In the genomic region with DNA sequence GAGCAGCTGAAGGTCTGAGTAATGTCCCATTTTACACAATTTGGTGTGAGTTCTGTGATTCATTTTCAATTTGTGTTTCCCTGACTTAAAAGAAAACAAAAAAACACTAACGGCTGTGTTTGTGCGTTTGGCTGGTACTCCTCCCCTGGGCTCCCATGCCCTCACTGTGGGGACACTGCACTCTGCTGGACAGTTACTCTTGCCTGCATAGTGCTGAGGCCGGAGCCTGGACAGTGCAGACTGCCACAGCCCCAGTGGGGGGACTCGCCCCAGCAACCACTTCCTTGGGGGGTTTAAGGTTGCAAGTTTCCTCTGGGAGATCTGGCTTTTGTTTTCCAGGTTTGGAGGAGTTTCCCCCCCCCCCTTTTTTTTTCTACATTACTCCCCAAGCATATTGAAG, we compare ENCODE assay signal across 16 mouse cellular contexts. TPM values are rescaled to one million over a fixed set of nuclear protein-coding genes. Genes with fewer than 3 reads are reported as not detected.
DNase-seq lines count a peak whose midpoint lies in the region; ATAC-seq and TF ChIP-seq lines count a peak whose summit lies in the region.
"Had no signal": no experiment of that assay in that cellular context is flagged by ENCODE, and none has a peak within 500 bp of the region (broad histone marks: within the 10 kb centered on the region; RNA-seq: fewer than 3 reads in every experiment).

No protein-coding gene starts in this region.

- intact Hi-C loops in left cerebral cortex, postnatal 10 days (cut with DNase I): no loop called here

- POLR2A ChIA-PET in Patski (lab: Charles Lee): no interaction called here

- H3K27ac ChIP-seq in layer of hippocampus, adult 2 months: no peak overlapping the region
- H3K27ac ChIP-seq in neural tube, embryonic 15.5 days (replicated peaks): no peak overlapping the region
- H3K27ac ChIP-seq: embryonic facial prominence, embryonic 15.5 days; midbrain, embryonic 12.5 days had no signal

- peak; percentile 57 for ATAC-seq in Patski
- ATAC-seq in neural tube, embryonic 15.5 days (ENCODE audit: low FRiP score): no peak
- ATAC-seq: forebrain, embryonic 14.5 days had no signal

- H3K9me3 ChIP-seq in neural tube, embryonic 15.5 days (replicated peaks): no peaks in the 10 kb centered on the region
- H3K9me3 ChIP-seq: embryonic facial prominence, embryonic 15.5 days; midbrain, embryonic 12.5 days had no signal

- peak; percentile 58 for TF ChIP-seq CTCF in layer of hippocampus, adult 2 months (conservative IDR thresholded peaks at IDR 0.05)
- TF ChIP-seq CTCF in C2C12 (IDR thresholded peaks at IDR 0.05; ENCODE audit: control insufficient read depth, insufficient read depth, insufficient read length) (peak; percentile 39), Patski (IDR thresholded peaks at IDR 0.05) (peak; percentile 43)

- peaks cover 25% of the 10 kb centered on the region for H3K36me3 ChIP-seq in C2C12 (ENCODE audit: control insufficient read depth, insufficient read depth)
- peaks cover 14% of the 10 kb centered on the region for H3K36me3 ChIP-seq in neural tube, embryonic 15.5 days

- no peaks in the 10 kb centered on the region for H3K27me3 ChIP-seq in C2C12 (ENCODE audit: control insufficient read depth, insufficient read depth, insufficient read length)
- H3K27me3 ChIP-seq in Patski: no peaks in the 10 kb centered on the region
- H3K27me3 ChIP-seq in neural tube, embryonic 15.5 days (replicated peaks): no peaks in the 10 kb centered on the region
- H3K27me3 ChIP-seq: embryonic facial prominence, embryonic 15.5 days; midbrain, embryonic 12.5 days had no signal

- H3K79me2 ChIP-seq in C2C12 (ENCODE audit: control insufficient read depth, insufficient read depth): no peaks in the 10 kb centered on the region

- H3K9ac ChIP-seq in neural tube, embryonic 15.5 days (replicated peaks): no peak overlapping the region
- H3K9ac ChIP-seq: embryonic facial prominence, embryonic 15.5 days; midbrain, embryonic 12.5 days had no signal

- H3K4me2 ChIP-seq in neural tube, embryonic 15.5 days: no peak overlapping the region
- H3K4me2 ChIP-seq: embryonic facial prominence, embryonic 15.5 days; heart, embryonic 11.5 days; midbrain, embryonic 12.5 days had no signal

- no peak overlapping the region for H3ac ChIP-seq in C2C12 (ENCODE audit: control insufficient read depth, insufficient read length, low read depth)

- H3K4me3 ChIP-seq in layer of hippocampus, adult 2 months: no peak overlapping the region
- no peak overlapping the region for H3K4me3 ChIP-seq in C2C12 (ENCODE audit: insufficient read depth, poor library complexity, severe bottlenecking)
- no peak overlapping the region for H3K4me3 ChIP-seq in neural tube, embryonic 15.5 days (replicated peaks)
- H3K4me3 ChIP-seq: embryonic facial prominence, embryonic 15.5 days; midbrain, embryonic 12.5 days had no signal

- 53% methylated on average over 4 of the region's 4 CpGs for WGBS in neural tube, embryonic 15.5 days

- peak; percentile 30 for DNase-seq in gastrocnemius, postnatal 10 days
- DNase-seq in gastrocnemius, postnatal 25 days: no peak
- no peak for DNase-seq in layer of hippocampus, adult 2 months (ENCODE audit: low spot score in 2 of 2)
- DNase-seq in layer of hippocampus, postnatal 10 days (ENCODE audit: low spot score in 2 of 2): no peak
- no peak for DNase-seq in Patski (ENCODE audit: low read depth, low spot score)
- no peak for DNase-seq in left cerebral cortex, postnatal 10 days (ENCODE audit: extremely low spot score in 1 of 2, low spot score in 2 of 2)
- DNase-seq: adrenal gland, adult 2 months; cerebellum, postnatal 25 days; thymus, postnatal 36 days had no signal

- H3K4me1 ChIP-seq in neural tube, embryonic 15.5 days: no peaks in the 10 kb centered on the region; the same call in 1 of the 2 replicates
- H3K4me1 ChIP-seq: embryonic facial prominence, embryonic 15.5 days; midbrain, embryonic 12.5 days had no signal

- no peaks in the 10 kb centered on the region for H3K79me3 ChIP-seq in C2C12 (ENCODE audit: low read depth)

- in situ Hi-C loops in Patski (cut with MboI; ENCODE audit: low pct_unique_long_range_greater_than_20kb): loop anchor here (5.0 kb wide), 3 partner anchors 42 to 342 kb away; no protein-coding TSS in a partner anchor

- CTCF ChIA-PET in Patski (lab: Charles Lee): interaction anchor here (1.3 kb wide), 1 partner anchor 116 kb away, joined by 5 read pairs; no protein-coding TSS in a partner anchor

TF ChIP-seq in C2C12, 6 proteins besides CTCF, POLR2A, EP300 and RAD21:
- TF ChIP-seq MAX (IDR thresholded peaks at IDR 0.05): no peak
- no peak for TF ChIP-seq USF1 (IDR thresholded peaks at IDR 0.05; ENCODE audit: low read depth)
- no peak for TF ChIP-seq CEBPB (IDR thresholded peaks at IDR 0.05; ENCODE audit: low read depth)
- no peak for TF ChIP-seq MYOG (IDR thresholded peaks at IDR 0.05; ENCODE audit: control insufficient read depth, extremely low read depth, insufficient read length)
- no peak for TF ChIP-seq FOSL1 (IDR thresholded peaks at IDR 0.05; ENCODE audit: insufficient read depth, low read length, poor library complexity, severe bottlenecking)
- TF ChIP-seq MYOD1 (IDR thresholded peaks at IDR 0.05; ENCODE audit: control insufficient read depth, insufficient read length, low read depth): no peak

RNA-seq across cellular contexts. Expression of a gene that starts 10.4 kb away (rescaled TPM):
- 1 to 10 TPM in 1 of 2 experiments, under 1 TPM in 1; 0.80 to 1.6 TPM for total RNA-seq in gastrocnemius, postnatal 10 days (2021)
- total RNA-seq in gastrocnemius, postnatal 25 days (2021): 1 to 10 TPM in 1 of 2 experiments, under 1 TPM in 1; 0.99 to 1.8 TPM
- total RNA-seq in layer of hippocampus, adult 2 months (2021): 100 to 1,000 TPM; 163 to 168 TPM
- 100 to 1,000 TPM; 147 to 149 TPM for total RNA-seq in layer of hippocampus, postnatal 10 days (2021)
- polyA plus RNA-seq in C2C12 (2012; fragmentation: generic; extraction: Trizol): 0.11 TPM
- polyA plus RNA-seq in Patski (2021): 0.40 TPM
- 23.1 and 24.1 TPM in 2 replicates for polyA plus RNA-seq in neural tube, embryonic 15.5 days (2015; fragmentation: Nextera tagmentation; extraction: Ambion mirVana)
- total RNA-seq in left cerebral cortex, postnatal 10 days (2021): 100 to 1,000 TPM; 173 to 174 TPM

RNA-seq across cellular contexts. Expression of a gene that starts 50.3 kb away (rescaled TPM):
- 1 to 10 TPM; 2.4 to 4.3 TPM for total RNA-seq in gastrocnemius, postnatal 10 days (2021)
- 1 to 10 TPM; 3.0 to 3.8 TPM for total RNA-seq in gastrocnemius, postnatal 25 days (2021)
- 10 to 100 TPM; 17.3 to 21.2 TPM for total RNA-seq in layer of hippocampus, adult 2 months (2021)
- 1 to 10 TPM; 3.7 to 4.0 TPM for total RNA-seq in layer of hippocampus, postnatal 10 days (2021)
- polyA plus RNA-seq in C2C12 (2012; fragmentation: generic; extraction: Trizol) (12.9 TPM), Patski (2021) (0.08 TPM)
- polyA plus RNA-seq in neural tube, embryonic 15.5 days (2015; fragmentation: Nextera tagmentation; extraction: Ambion mirVana): 2.8 and 5.5 TPM in 2 replicates
- total RNA-seq in left cerebral cortex, postnatal 10 days (2021): 1 to 10 TPM; 4.7 to 6.1 TPM

RNA-seq across cellular contexts. Expression of a gene that starts 50.3 kb away (rescaled TPM):
- under 1 TPM in 1 of 2 experiments, not detected in 1; 0.20 TPM for total RNA-seq in gastrocnemius, postnatal 10 days (2021)
- total RNA-seq in gastrocnemius, postnatal 25 days (2021): under 1 TPM in 1 of 2 experiments, not detected in 1; 0.13 TPM
- not detected for total RNA-seq in layer of hippocampus, adult 2 months (2021)
- under 1 TPM in 1 of 2 experiments, not detected in 1; 0.13 TPM for total RNA-seq in layer of hippocampus, postnatal 10 days (2021)
- polyA plus RNA-seq in C2C12 (2012; fragmentation: generic; extraction: Trizol) (0.07 TPM), Patski (2021) (not detected)
- polyA plus RNA-seq in neural tube, embryonic 15.5 days (2015; fragmentation: Nextera tagmentation; extraction: Ambion mirVana): 0.58 and 0.83 TPM in 2 replicates
- under 1 TPM in 1 of 2 experiments, not detected in 1; 0.13 TPM for total RNA-seq in left cerebral cortex, postnatal 10 days (2021)
- total RNA-seq: gastrocnemius, adult 18-20 months had no signal

RNA-seq across cellular contexts. Expression of a gene that starts 57.1 kb away (rescaled TPM):
- 1 to 10 TPM in 1 of 2 experiments, under 1 TPM in 1; 0.87 to 2.2 TPM for total RNA-seq in gastrocnemius, postnatal 10 days (2021)
- under 1 TPM; 0.21 to 0.31 TPM for total RNA-seq in gastrocnemius, postnatal 25 days (2021)
- under 1 TPM; 0.37 to 0.38 TPM for total RNA-seq in layer of hippocampus, adult 2 months (2021)
- total RNA-seq in layer of hippocampus, postnatal 10 days (2021): 1 to 10 TPM in 1 of 2 experiments, under 1 TPM in 1; 0.80 to 1.0 TPM
- polyA plus RNA-seq in C2C12 (2012; fragmentation: generic; extraction: Trizol) (0.30 TPM), Patski (2021) (0.05 TPM)
- polyA plus RNA-seq in neural tube, embryonic 15.5 days (2015; fragmentation: Nextera tagmentation; extraction: Ambion mirVana): 0.40 and 2.5 TPM in 2 replicates
- total RNA-seq in left cerebral cortex, postnatal 10 days (2021): 1 to 10 TPM in 1 of 2 experiments, under 1 TPM in 1; 0.94 to 1.3 TPM

Comparison
In these comparisons a context has a peak if more than half of its experiments do, and no peak if none do; other contexts are left out.
1. RNA of a gene that starts 10.4 kb away (total RNA-seq): 173 to 174 TPM in left cerebral cortex, postnatal 10 days, 163 to 168 TPM in layer of hippocampus, adult 2 months and 147 to 149 TPM in layer of hippocampus, postnatal 10 days; 0.99 to 1.8 TPM in gastrocnemius, postnatal 25 days and 0.80 to 1.6 TPM in gastrocnemius, postnatal 10 days; every median in the first group is over 10 times any median in the second.
2. Peak in every context shown above with its lines, with median percentiles within 50 percentile points of each other: CTCF ChIP-seq.